Mouse (Mus musculus) midbrain, postnatal 0 days (tissue): ENCODE results near the gene Tmem212. TPM values are rescaled to one million over a fixed set of nuclear protein-coding genes. Genes with fewer than 3 reads are reported as not detected.

Source experiments
- ATAC-seq: fragments of 200-750 bp; cut with Nextera tagmentation; 2 replicates; pipeline ENCODE4 v1.8.0; 2017; ENCODE audit warnings: moderate number of reproducible peaks, mild to moderate bottlenecking, moderate TSS enrichment, moderate library complexity; ENCODE audit not compliant: low FRiP score
- DNase-seq: peaks from one replicate; pipeline ENCODE4 v3.0.0-alpha.2; 2015; ENCODE audit warnings: low spot score
- H3K27ac ChIP-seq: fragments of 300-500 bp; sonication (generic); 2 replicates; pipeline ENCODE4 v1.5.1; 2014; ENCODE audit warnings: low read depth, mild to moderate bottlenecking, low read length, mixed read lengths
- H3K27me3 ChIP-seq: fragments of 300-500 bp; sonication (generic); 2 replicates; pipeline ENCODE4 v1.6.1; 2014; ENCODE audit warnings: low read length, control low read depth, mixed read lengths; ENCODE audit not compliant: insufficient read depth
- H3K36me3 ChIP-seq: fragments of 300-500 bp; sonication (generic); 2 replicates; pipeline ENCODE4 v1.6.1; 2014; ENCODE audit warnings: low read length, control low read depth, mixed read lengths; ENCODE audit not compliant: insufficient read depth
- H3K4me1 ChIP-seq: fragments of 300-500 bp; sonication (generic); 2 replicates; pipeline ENCODE4 v1.6.1; 2014; ENCODE audit warnings: mild to moderate bottlenecking, control low read depth, antibody characterized with exemption, low read length, mixed read lengths; ENCODE audit not compliant: insufficient read depth
- H3K4me2 ChIP-seq: fragments of 300-500 bp; sonication (generic); 2 replicates; pipeline ENCODE4 v1.6.1; 2014; ENCODE audit warnings: low read depth, mild to moderate bottlenecking, low read length, mixed read lengths; ENCODE audit not compliant: poor library complexity, severe bottlenecking
- H3K4me3 ChIP-seq: fragments of 300-500 bp; sonication (generic); 2 replicates; pipeline ENCODE4 v1.5.1; 2014; ENCODE audit warnings: low read depth, mild to moderate bottlenecking, low read length, moderate library complexity
- H3K9ac ChIP-seq: fragments of 300-500 bp; sonication (generic); replicated peaks from 2 replicates; pipeline ENCODE4 v1.6.1; 2014; ENCODE audit warnings: mild to moderate bottlenecking, low read length, moderate library complexity, mixed read lengths; ENCODE audit not compliant: poor library complexity, severe bottlenecking
- H3K9me3 ChIP-seq: fragments of 300-500 bp; sonication (generic); 2 replicates; pipeline ENCODE4 v1.6.1; 2016; ENCODE audit warnings: low read length, control low read depth
- CTCF ChIP-seq: IDR thresholded peaks from 2 replicates; pipeline ENCODE4 v1.5.1; 2016; ENCODE audit warnings: antibody characterized with exemption, mild to moderate bottlenecking
- whole genome bisulfite sequencing: fragments of 180-500 bp; shearing (Covaris S2); extraction: QIAGEN DNeasy Blood & Tissue Kit; methylation state at CpG from one replicate; pipeline ENCODE4 v1.1.7; 2014; 5-methylcytosine and 5-hydroxymethylcytosine counted together
- polyA plus RNA-seq: library from polyadenylated mRNA; unstranded; fragments of >200 nt; fragmentation: Nextera tagmentation; extraction: Ambion mirVana; gene quantifications from 2 replicates; pipeline ENCODE4 v1.2.1, GENCODE M21; 2015
- total RNA-seq: library from RNA; depleted of rRNA; stranded (reverse); fragments of >200 nt; gene quantifications from 2 replicates; pipeline ENCODE4 v1.2.3, GENCODE M21; 2014

The Tmem212 gene
- total and polyA plus RNA-seq, 2 experiments from 2014 or later = 4.8 to 9.6 TPM

DNA sequence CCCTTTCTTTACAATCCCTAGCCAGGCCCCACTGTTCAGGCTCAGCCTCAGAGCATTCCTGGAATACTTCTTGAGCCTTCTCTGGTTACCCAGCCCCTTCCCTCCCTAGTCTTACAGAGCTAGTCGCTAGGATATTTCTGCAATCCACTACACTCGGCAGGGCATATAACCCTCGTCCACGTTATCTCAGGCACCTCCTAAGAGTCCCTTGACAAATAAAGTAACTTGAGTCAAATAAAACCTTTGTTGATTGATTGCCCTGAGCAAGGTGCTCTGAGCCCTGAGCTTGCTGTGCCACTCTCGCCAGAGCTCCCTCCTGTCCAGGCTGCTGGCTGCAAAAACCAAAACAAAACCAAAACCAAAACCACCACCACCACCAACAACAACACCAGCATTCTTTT is 37.0 kb downstream of the Tmem212 start:
- 6% methylated on average over 5 of the region's 5 CpGs for WGBS
- no peaks in the 10 kb centered on the region for H3K27me3 ChIP-seq
- no peak overlapping the region for H3K4me3 ChIP-seq
- no peaks in the 10 kb centered on the region for H3K4me1 ChIP-seq
- no peaks in the 10 kb centered on the region for H3K9me3 ChIP-seq
- DNase-seq (peak; percentile 26), ATAC-seq (no peak)
- H3K27ac ChIP-seq = no peak overlapping the region
- H3K9ac ChIP-seq = no peak overlapping the region
- no peak for TF ChIP-seq CTCF
- no peaks in the 10 kb centered on the region for H3K36me3 ChIP-seq
- no peak overlapping the region for H3K4me2 ChIP-seq

DNA sequence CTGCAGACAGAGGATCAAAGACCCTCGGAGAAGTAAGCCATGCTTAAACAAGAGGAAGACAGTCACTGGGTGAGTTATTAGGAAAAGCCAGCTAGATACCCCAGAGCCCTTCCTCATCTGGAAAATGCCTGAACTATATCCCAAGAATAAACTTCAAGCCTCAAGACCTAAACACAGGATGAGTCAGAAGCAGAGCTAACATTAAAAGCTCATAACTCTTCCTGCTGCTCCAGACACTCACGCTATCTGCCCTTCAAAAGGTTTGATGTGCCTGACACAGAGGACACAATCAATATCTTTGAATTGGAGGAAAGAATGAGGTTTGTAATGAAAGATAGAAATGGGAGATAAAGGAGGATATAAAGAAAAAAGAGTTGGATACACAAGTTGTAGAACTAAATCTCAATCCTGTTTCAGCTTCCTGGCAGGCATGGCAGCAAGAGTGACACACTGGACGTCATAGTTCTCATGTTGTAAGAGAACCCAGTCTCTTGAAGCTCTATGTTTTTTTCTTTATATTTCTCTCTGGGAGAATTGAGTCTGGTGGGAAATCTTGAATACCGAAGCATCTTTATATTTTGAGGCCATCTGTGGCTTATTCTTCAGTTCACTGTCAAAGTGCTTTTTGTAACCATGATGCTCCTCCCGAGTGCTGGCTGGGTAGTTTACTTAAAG is 37.6 kb downstream of the Tmem212 start:
- DNase-seq (no peak), ATAC-seq (no peak)
- Histone ChIP-seq H3K27ac (no peak overlapping the region), H3K4me1 (no peaks in the 10 kb centered on the region), H3K36me3 (no peaks in the 10 kb centered on the region), H3K9me3 (no peaks in the 10 kb centered on the region), H3K9ac (no peak overlapping the region), H3K27me3 (no peaks in the 10 kb centered on the region), H3K4me2 (no peak overlapping the region), H3K4me3 (no peak overlapping the region)
- no peak for TF ChIP-seq CTCF
- WGBS = 30% methylated on average over 5 of the region's 5 CpGs

DNA sequence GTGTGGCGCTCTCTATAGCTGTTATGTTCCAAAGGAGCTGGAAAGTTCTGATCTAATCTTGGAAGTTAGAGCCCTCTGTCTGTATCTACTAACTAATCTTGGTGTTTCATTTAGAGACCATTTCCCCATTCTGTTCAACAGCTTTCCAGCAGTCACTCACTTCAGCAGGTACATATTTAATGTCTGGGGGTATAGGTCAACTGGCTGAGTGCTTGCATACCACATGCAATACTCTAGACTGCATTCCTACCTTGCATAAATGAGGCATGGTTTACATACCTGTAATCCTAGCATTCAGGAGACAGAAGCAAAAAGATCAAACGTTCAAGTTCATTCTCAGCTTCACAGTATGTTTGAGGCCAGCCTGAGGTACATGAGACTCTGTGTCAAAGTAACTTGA is 39.9 kb downstream of the Tmem212 start:
- no peak for TF ChIP-seq CTCF
- 90% methylated on average over 2 of the region's 2 CpGs for WGBS
- H3K36me3 ChIP-seq = no peaks in the 10 kb centered on the region
- DNase-seq = no peak
- no peaks in the 10 kb centered on the region for H3K4me1 ChIP-seq
- no peak overlapping the region for H3K4me3 ChIP-seq
- no peak overlapping the region for H3K27ac ChIP-seq
- H3K4me2 ChIP-seq = no peak overlapping the region
- no peaks in the 10 kb centered on the region for H3K27me3 ChIP-seq
- H3K9ac ChIP-seq = no peak overlapping the region
- ATAC-seq = no peak
- H3K9me3 ChIP-seq = no peaks in the 10 kb centered on the region

DNA sequence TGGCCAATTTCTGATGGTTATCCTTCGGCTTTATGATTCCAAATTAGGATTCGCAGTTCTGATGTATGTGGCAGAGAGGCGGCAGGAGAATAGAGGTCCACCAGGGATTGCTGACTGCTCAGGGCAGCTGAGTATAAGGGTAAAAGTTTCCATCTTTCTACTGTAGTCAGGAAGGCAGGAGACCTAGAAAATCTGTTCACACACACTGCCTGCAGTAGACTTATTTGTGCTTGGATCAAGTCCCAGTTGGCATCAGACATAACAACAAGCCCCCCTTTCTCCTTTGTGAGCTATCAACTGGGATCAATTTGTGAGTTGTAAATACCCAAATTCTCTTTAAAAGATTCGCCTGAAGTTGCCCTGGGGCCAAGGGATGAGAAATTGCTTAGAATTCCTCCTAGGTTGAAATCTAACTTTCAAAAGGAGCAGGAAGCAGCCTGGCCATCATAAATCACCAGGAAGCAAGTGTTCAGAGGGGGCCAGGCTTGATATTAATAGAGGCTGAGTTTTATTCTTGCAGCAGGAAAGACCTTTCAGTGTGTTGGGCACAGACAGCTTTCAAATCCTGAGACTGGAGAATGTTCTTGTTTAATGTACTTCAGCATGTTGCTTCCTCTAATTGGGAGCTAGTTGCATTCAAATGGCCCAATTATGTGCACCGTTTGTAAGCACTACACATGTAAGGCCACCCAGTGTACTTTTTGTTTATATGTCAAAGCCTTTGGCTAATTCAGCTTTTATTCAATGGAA is 41.6 kb downstream of the Tmem212 start:
- Histone ChIP-seq H3K36me3 (no peaks in the 10 kb centered on the region), H3K27me3 (no peaks in the 10 kb centered on the region), H3K9me3 (no peaks in the 10 kb centered on the region), H3K9ac (no peak overlapping the region), H3K27ac (no peak overlapping the region), H3K4me2 (no peak overlapping the region), H3K4me3 (no peak overlapping the region), H3K4me1 (no peaks in the 10 kb centered on the region)
- no peak for ATAC-seq
- WGBS = 67% methylated on average over 5 of the region's 5 CpGs
- TF ChIP-seq CTCF = no peak
- peak; percentile 10 for DNase-seq

DNA sequence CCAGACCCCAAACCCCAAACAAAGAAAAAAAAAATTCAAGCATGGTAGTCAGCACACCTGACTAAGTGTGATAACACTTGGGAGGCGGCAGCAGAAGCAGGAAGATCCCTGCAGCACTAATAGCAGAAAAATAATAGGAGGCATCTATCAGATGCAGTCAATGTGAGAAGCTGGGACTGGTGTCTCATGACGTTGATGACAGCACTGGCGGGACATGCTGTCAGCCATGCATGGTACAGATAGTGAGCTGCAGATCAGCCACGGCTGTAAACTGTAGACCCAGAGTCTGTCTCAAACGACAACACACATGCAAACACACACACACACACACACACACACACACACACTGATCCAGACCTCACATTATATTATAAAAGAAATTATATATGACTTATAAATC is 52.9 kb downstream of the Tmem212 start:
- Histone ChIP-seq H3K27ac (no peak overlapping the region), H3K9ac (no peak overlapping the region), H3K9me3 (no peaks in the 10 kb centered on the region), H3K4me1 (no peaks in the 10 kb centered on the region), H3K4me2 (no peak overlapping the region), H3K27me3 (no peaks in the 10 kb centered on the region), H3K36me3 (no peaks in the 10 kb centered on the region), H3K4me3 (no peak overlapping the region)
- no peak for ATAC-seq
- TF ChIP-seq CTCF = no peak
- no peak for DNase-seq
- 84% methylated on average over 5 of the region's 5 CpGs for WGBS

DNA sequence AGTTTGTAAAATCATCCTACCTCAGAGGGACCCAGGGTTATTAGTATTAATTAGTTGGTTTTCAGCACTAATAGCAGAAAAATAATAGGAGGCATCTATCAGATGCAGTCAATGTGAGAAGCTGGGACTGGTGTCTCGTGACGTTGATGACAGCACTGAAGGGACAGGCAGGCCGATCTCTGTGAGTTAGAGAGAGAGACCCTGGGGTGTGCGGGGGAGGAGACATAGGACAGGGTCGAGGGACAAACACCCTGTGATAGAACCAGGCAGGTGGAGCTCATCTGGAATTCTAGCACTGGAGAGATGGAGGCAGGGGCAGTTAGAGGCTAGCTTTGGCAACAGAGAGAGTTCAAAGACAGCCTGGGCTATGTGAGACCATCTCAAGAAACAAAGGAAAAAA is 53.3 kb downstream of the Tmem212 start:
- no peak for ATAC-seq
- Histone ChIP-seq H3K9ac (no peak overlapping the region), H3K4me2 (no peak overlapping the region), H3K27me3 (no peaks in the 10 kb centered on the region), H3K4me3 (no peak overlapping the region), H3K4me1 (no peaks in the 10 kb centered on the region), H3K36me3 (no peaks in the 10 kb centered on the region), H3K9me3 (no peaks in the 10 kb centered on the region), H3K27ac (no peak overlapping the region)
- DNase-seq = no peak
- WGBS = 74% methylated on average over 5 of the region's 5 CpGs
- no peak for TF ChIP-seq CTCF
